Mouse (Mus musculus): Measurements from ENCODE around the gene Olfr418. TPM values are rescaled to one million over a fixed set of nuclear protein-coding genes. Genes with fewer than 3 reads are reported as not detected.
"Not testable (repeated sequence)": the region's sequence is repeated elsewhere in the genome, so short reads cannot be mapped to it uniquely, and the experiment has no call there.

Olfr418 gene
- not detected for total RNA-seq (2022)

- DNase-seq (ENCODE audit: low spot score): no peak
These were observed at the start of gene Olfr418 for GRCm38 (mm10) chr1:173265701-173266100. Olfr418 (plus strand) TSS chr1:173266001.

GRCm38 (mm10) chr1:173216481-173216880 is 49.3 kb upstream of the Olfr418 start:
- DNase-seq (ENCODE audit: low spot score): no peak

- DNase-seq (ENCODE audit: low spot score): no peak
These were observed 38.7 kb upstream of the Olfr418 start, which contains the start of gene Fcer1a for GRCm38 (mm10) chr1:173227081-173227480. Fcer1a (minus strand) TSS chr1:173227214.

- DNase-seq (ENCODE audit: low spot score): not testable (repeated sequence)
These were observed 28.8 kb upstream of the Olfr418 start for GRCm38 (mm10) chr1:173237004-173237403.

GRCm38 (mm10) chr1:173249888-173250287 is 15.9 kb upstream of the Olfr418 start:
- no peak for DNase-seq (ENCODE audit: low spot score)

GRCm38 (mm10) chr1:173277677-173278076 is 11.9 kb downstream of the Olfr418 start, which contains the start of gene Mptx2:
Mptx2 (minus strand) TSS chr1:173277777.
- no peak for DNase-seq (ENCODE audit: low spot score)

GRCm38 (mm10) chr1:173302795-173303194 is 37.0 kb downstream of the Olfr418 start:
- DNase-seq (ENCODE audit: low spot score): not testable (repeated sequence)

- not testable (repeated sequence) for DNase-seq (ENCODE audit: low spot score)
These were observed 47.8 kb downstream of the Olfr418 start for GRCm38 (mm10) chr1:173313535-173314050.

- no peak for DNase-seq (ENCODE audit: low spot score)
These were observed 49.9 kb downstream of the Olfr418 start for GRCm38 (mm10) chr1:173315725-173316124.

- DNase-seq (ENCODE audit: low spot score): no peak
These were observed 52.2 kb downstream of the Olfr418 start for GRCm38 (mm10) chr1:173317925-173318477.

GRCm38 (mm10) chr1:173321593-173322248 is 55.9 kb downstream of the Olfr418 start:
- DNase-seq (ENCODE audit: low spot score): no peak

GRCm38 (mm10) chr1:173322249-173322627 is 56.4 kb downstream of the Olfr418 start:
- no peak for DNase-seq (ENCODE audit: low spot score)

Other genes with a start within 250 kb of the Olfr418 start
- gene Olfr1408, start 128.6 kb upstream of the Olfr418 start, total RNA-seq (2022): not detected
- gene Olfr1406, start 75.4 kb upstream of the Olfr418 start, total RNA-seq (2022): not detected
- gene Olfr218, start 68.2 kb upstream of the Olfr418 start, total RNA-seq (2022): not detected
- not detected for gene Olfr1404, start 53.6 kb upstream of the Olfr418 start, total RNA-seq (2022)
- gene Fcer1a, start 38.8 kb upstream of the Olfr418 start, total RNA-seq (2022): not detected
- not detected for gene Mptx2, start 11.8 kb downstream of the Olfr418 start, total RNA-seq (2022)
- under 1 TPM; 0.23 to 0.56 (median 0.37) TPM for gene Ackr1, start 67.7 kb downstream of the Olfr418 start, total RNA-seq (2022)
- gene Aim2, start 84.9 kb downstream of the Olfr418 start, total RNA-seq (2022): 1 to 10 TPM in 3 of 4 experiments, under 1 TPM in 1; 0.65 to 3.1 (median 1.4) TPM
- gene Cadm3, start 101.7 kb downstream of the Olfr418 start, total RNA-seq (2022): 1 to 10 TPM; 1.8 to 2.8 (median 2.6) TPM
- under 1 TPM in 1 of 4 experiments, not detected in 3; 0.09 TPM for gene Ifi206, start 225.0 kb downstream of the Olfr418 start, total RNA-seq (2022)

Measured in heart, adult 8-10 months (tissue).